In genomic region chr2:180563296-180563695, GRCm38 (mm10) we compare ENCODE assay signal across 20 mouse cellular contexts. TPM values are rescaled to one million over a fixed set of nuclear protein-coding genes. Genes with fewer than 3 reads are reported as not detected.
DNase-seq lines count a peak whose midpoint lies in the region; ATAC-seq and TF ChIP-seq lines count a peak whose summit lies in the region.
"Had no signal": no experiment of that assay in that cellular context is flagged by ENCODE, and none has a peak within 500 bp of the region (broad histone marks: within the 10 kb centered on the region; RNA-seq: fewer than 3 reads in every experiment).

No protein-coding gene starts in this region.

- H3K4me1 ChIP-seq in forebrain, postnatal 0 days (ENCODE audit: insufficient read depth), result no peaks in the 10 kb centered on the region
- H3K4me1 ChIP-seq in forebrain, embryonic 10.5 days, result 0 out of 2 replicates have a peak, but pooled peaks cover 3% of the 10 kb centered on the region
- H3K4me1 ChIP-seq in hindbrain, embryonic 14.5 days (replicated peaks; ENCODE audit: control insufficient read depth, insufficient read depth, low read length), result peaks cover 13% of the 10 kb centered on the region; the same call in 1 of the 2 replicates
- peaks cover 4% of the 10 kb centered on the region; the same call in 1 of the 2 replicates for H3K4me1 ChIP-seq in hindbrain, embryonic 16.5 days (ENCODE audit: control insufficient read depth, insufficient read depth, low read depth, low read length)
- peaks cover 15 to 19% of the 10 kb centered on the region in 2 experiments for H3K4me1 ChIP-seq in CH12.LX (ENCODE audit: control insufficient read depth in 1 of 2, insufficient read depth in 2 of 2)
- H3K4me1 ChIP-seq in neural tube, embryonic 14.5 days (ENCODE audit: control insufficient read depth, insufficient read depth, low read length), result peaks cover 8% of the 10 kb centered on the region; the same call in 1 of the 2 replicates
- H3K4me1 ChIP-seq: embryonic facial prominence, embryonic 15.5 days; forebrain, embryonic 12.5 days had no signal

- peak overlapping the region; percentile 50; the same call in 1 of the 2 replicates for H3K27ac ChIP-seq in forebrain, postnatal 0 days (ENCODE audit: low read depth, low read length)
- H3K27ac ChIP-seq in forebrain, embryonic 10.5 days, result no peak overlapping the region
- 0 out of 2 replicates have a peak overlapping the region, but pooled peaks have one; percentile 51 for H3K27ac ChIP-seq in hindbrain, embryonic 14.5 days
- H3K27ac ChIP-seq in hindbrain, embryonic 16.5 days (ENCODE audit: low read depth, low read length), result no peak overlapping the region
- no peak overlapping the region; the same call in 1 of the 2 replicates for H3K27ac ChIP-seq in CH12.LX (ENCODE audit: insufficient read depth, low read depth)
- 0 out of 2 replicates have a peak overlapping the region, but pooled peaks have one; percentile 52 for H3K27ac ChIP-seq in neural tube, embryonic 14.5 days (ENCODE audit: low read depth, low read length)
- H3K27ac ChIP-seq: embryonic facial prominence, embryonic 15.5 days; forebrain, embryonic 12.5 days; heart, embryonic 13.5 days; hindbrain, postnatal 0 days had no signal

- H3K4me2 ChIP-seq in forebrain, postnatal 0 days (ENCODE audit: low read depth), result no peak overlapping the region
- no peak overlapping the region for H3K4me2 ChIP-seq in hindbrain, embryonic 14.5 days (replicated peaks)
- no peak overlapping the region for H3K4me2 ChIP-seq in hindbrain, embryonic 16.5 days (ENCODE audit: low read length)
- peak overlapping the region; percentile 55 for H3K4me2 ChIP-seq in CH12.LX (ENCODE audit: insufficient read depth, low read depth, poor library complexity, severe bottlenecking)
- no peak overlapping the region for H3K4me2 ChIP-seq in neural tube, embryonic 14.5 days (ENCODE audit: low read depth, low read length)
- H3K4me2 ChIP-seq: embryonic facial prominence, embryonic 15.5 days; forebrain, embryonic 12.5 days; heart, embryonic 13.5 days had no signal

- H3K9ac ChIP-seq in forebrain, postnatal 0 days, result no peak overlapping the region
- no peak overlapping the region for H3K9ac ChIP-seq in hindbrain, embryonic 14.5 days
- H3K9ac ChIP-seq in hindbrain, embryonic 16.5 days (ENCODE audit: low read depth, low read length), result no peak overlapping the region
- no peak overlapping the region for H3K9ac ChIP-seq in CH12.LX (ENCODE audit: insufficient read depth, low read depth)
- no peak overlapping the region for H3K9ac ChIP-seq in neural tube, embryonic 14.5 days (replicated peaks; ENCODE audit: low read depth, low read length)
- H3K9ac ChIP-seq: embryonic facial prominence, embryonic 15.5 days; forebrain, embryonic 12.5 days; heart, embryonic 13.5 days had no signal

- H3K36me3 ChIP-seq in forebrain, postnatal 0 days (ENCODE audit: insufficient read depth), result no peaks in the 10 kb centered on the region
- H3K36me3 ChIP-seq in forebrain, embryonic 10.5 days (replicated peaks), result no peaks in the 10 kb centered on the region
- no peaks in the 10 kb centered on the region for H3K36me3 ChIP-seq in hindbrain, embryonic 14.5 days (replicated peaks; ENCODE audit: control insufficient read depth, insufficient read depth)
- H3K36me3 ChIP-seq in hindbrain, embryonic 16.5 days (ENCODE audit: control insufficient read depth, insufficient read depth, low read length), result no peaks in the 10 kb centered on the region
- H3K36me3 ChIP-seq in CH12.LX (replicated peaks in 1 of 2; ENCODE audit: control insufficient read depth in 1 of 2, insufficient read depth in 1 of 2, low read length in 1 of 2), result no peaks in the 10 kb centered on the region
- H3K36me3 ChIP-seq in neural tube, embryonic 14.5 days (ENCODE audit: control insufficient read depth, insufficient read depth, low read length), result no peaks in the 10 kb centered on the region
- H3K36me3 ChIP-seq: embryonic facial prominence, embryonic 15.5 days; forebrain, embryonic 12.5 days; heart, embryonic 13.5 days had no signal

- H3K9me3 ChIP-seq in forebrain, postnatal 0 days (ENCODE audit: low read length), result no peaks in the 10 kb centered on the region
- peaks cover 4% of the 10 kb centered on the region; the same call in 1 of the 2 replicates for H3K9me3 ChIP-seq in forebrain, embryonic 10.5 days
- H3K9me3 ChIP-seq in hindbrain, embryonic 14.5 days (ENCODE audit: control insufficient read depth, low read length), result no peaks in the 10 kb centered on the region
- no peaks in the 10 kb centered on the region for H3K9me3 ChIP-seq in hindbrain, embryonic 16.5 days (ENCODE audit: control insufficient read depth, low read length)
- H3K9me3 ChIP-seq in CH12.LX (replicated peaks; ENCODE audit: low read length), result peaks cover 2% of the 10 kb centered on the region
- H3K9me3 ChIP-seq in neural tube, embryonic 14.5 days (ENCODE audit: control insufficient read depth, low read length), result no peaks in the 10 kb centered on the region
- H3K9me3 ChIP-seq: embryonic facial prominence, embryonic 15.5 days; forebrain, embryonic 12.5 days; heart, embryonic 13.5 days had no signal

- TF ChIP-seq POLR2A in CH12.LX (IDR thresholded peaks at IDR 0.05; ENCODE audit: low read depth, low read length), result no peak

- TF ChIP-seq EP300 in CH12.LX (IDR thresholded peaks at IDR 0.05; ENCODE audit: low read length), result 0 out of 2 replicates have a peak, but pooled peaks have one; percentile 38

- WGBS in forebrain, postnatal 0 days, result 53% methylated on average over 6 of the region's 6 CpGs
- 69% methylated on average over 6 of the region's 6 CpGs for WGBS in forebrain, embryonic 10.5 days
- WGBS in hindbrain, embryonic 14.5 days, result 43% methylated on average over 6 of the region's 6 CpGs
- WGBS in hindbrain, embryonic 16.5 days, result 43% methylated on average over 6 of the region's 6 CpGs
- WGBS in neural tube, embryonic 14.5 days, result 51% methylated on average over 6 of the region's 6 CpGs

- no peak; the same call in 1 of the 2 replicates for ATAC-seq in forebrain, postnatal 0 days
- no peak for ATAC-seq in hindbrain, embryonic 14.5 days (ENCODE audit: low FRiP score)
- ATAC-seq in hindbrain, embryonic 16.5 days, result no peak
- ATAC-seq in neural tube, embryonic 14.5 days (ENCODE audit: low read depth), result no peak; the same call in 1 of the 2 replicates

- DNase-seq in forebrain, postnatal 0 days, result no peak
- no peak for DNase-seq in forebrain, embryonic 10.5 days (ENCODE audit: extremely low spot score, low spot score)
- peak; percentile 34 for DNase-seq in hindbrain, embryonic 14.5 days (ENCODE audit: low spot score)
- DNase-seq in CH12.LX (ENCODE audit: extremely low read depth), result no peak
- DNase-seq in retina, postnatal 1 day, result no peak
- DNase-seq: adrenal gland, adult 2 months; adrenal gland, postnatal 25 days; cerebellum, adult 2 months; cerebellum, postnatal 14 days; embryo, embryonic 11 days; gastrocnemius, postnatal 14 days; heart, postnatal 36 days; kidney, adult 18-20 months had no signal

- dilution Hi-C loops in CH12.LX (cut with MboI; ENCODE audit: extremely low pct_ligation_motif_present, extremely low pct_unique_long_range_greater_than_20kb, low sequenced_read_pairs), result no loop called here

- TF ChIP-seq CTCF in forebrain, postnatal 0 days (IDR thresholded peaks at IDR 0.05; ENCODE audit: low read depth), result no peak
- no peak for TF ChIP-seq CTCF in CH12.LX (conservative IDR thresholded peaks at IDR 0.05 in 1 of 2, IDR thresholded peaks at IDR 0.05 in 1 of 2; ENCODE audit: low read depth in 2 of 2, low read length in 2 of 2)

- no peaks in the 10 kb centered on the region for H3K27me3 ChIP-seq in forebrain, postnatal 0 days (ENCODE audit: insufficient read depth, low read length)
- H3K27me3 ChIP-seq in forebrain, embryonic 10.5 days (ENCODE audit: poor library complexity, severe bottlenecking), result peaks cover 14% of the 10 kb centered on the region; the same call in 1 of the 2 replicates
- no peaks in the 10 kb centered on the region for H3K27me3 ChIP-seq in hindbrain, embryonic 14.5 days (ENCODE audit: control insufficient read depth, insufficient read depth, low read length)
- H3K27me3 ChIP-seq in hindbrain, embryonic 16.5 days (replicated peaks; ENCODE audit: control insufficient read depth, insufficient read depth, low read length), result no peaks in the 10 kb centered on the region
- H3K27me3 ChIP-seq in CH12.LX (replicated peaks), result no peaks in the 10 kb centered on the region
- no peaks in the 10 kb centered on the region for H3K27me3 ChIP-seq in neural tube, embryonic 14.5 days (ENCODE audit: control insufficient read depth, insufficient read depth, low read length)
- H3K27me3 ChIP-seq: embryonic facial prominence, embryonic 15.5 days had no signal

- no peaks in the 10 kb centered on the region for H3K79me2 ChIP-seq in CH12.LX (replicated peaks; ENCODE audit: control insufficient read depth, extremely low read depth, insufficient read depth, poor library complexity, severe bottlenecking)

- in situ Hi-C loops in CH12.LX (cut with MboI; ENCODE audit: low pct_ligation_motif_present, low pct_unique_long_range_greater_than_20kb, low sequenced_read_pairs), result no loop called here

- no peak for TF ChIP-seq RAD21 in CH12.LX (IDR thresholded peaks at IDR 0.05; ENCODE audit: low read depth, low read length)

- H3K4me3 ChIP-seq in forebrain, postnatal 0 days (ENCODE audit: low read depth, low read length), result no peak overlapping the region
- no peak overlapping the region for H3K4me3 ChIP-seq in forebrain, embryonic 10.5 days
- no peak overlapping the region for H3K4me3 ChIP-seq in hindbrain, embryonic 14.5 days (replicated peaks; ENCODE audit: low read length)
- H3K4me3 ChIP-seq in hindbrain, embryonic 16.5 days (ENCODE audit: low read length), result no peak overlapping the region
- no peak overlapping the region for H3K4me3 ChIP-seq in CH12.LX (replicated peaks in 1 of 3; ENCODE audit: low read depth in 2 of 3, low read length in 2 of 3, poor library complexity in 1 of 3)
- H3K4me3 ChIP-seq in neural tube, embryonic 14.5 days (ENCODE audit: low read depth, low read length), result no peak overlapping the region
- H3K4me3 ChIP-seq: embryonic facial prominence, embryonic 15.5 days; forebrain, embryonic 12.5 days; heart, embryonic 13.5 days had no signal

RNA-seq across cellular contexts. Expression of gene Mrgbp, which starts 17.8 kb away (rescaled TPM):
- total RNA-seq in forebrain, postnatal 0 days (2014; rRNA removed), result 55.0 and 63.2 TPM in 2 replicates
- polyA plus RNA-seq in forebrain, postnatal 0 days (2015; fragmentation: Nextera tagmentation; extraction: Ambion mirVana), result 31.8 and 34.2 TPM in 2 replicates
- 41.1 and 44.3 TPM in 2 replicates for polyA plus RNA-seq in forebrain, embryonic 10.5 days (2016; fragmentation: Nextera tagmentation; extraction: Ambion mirVana)
- polyA plus RNA-seq in hindbrain, embryonic 14.5 days (2014; fragmentation: Nextera tagmentation; extraction: Ambion mirVana), result 35.4 and 38.2 TPM in 2 replicates
- polyA plus RNA-seq in hindbrain, embryonic 16.5 days (2015; fragmentation: Nextera tagmentation; extraction: Ambion mirVana), result 36.8 and 38.1 TPM in 2 replicates
- total RNA-seq in CH12.LX (2012; rRNA removed) (31.2 and 39.7 TPM in 2 replicates), CH12.LX (2014; rRNA removed) (64.6 and 65.5 TPM in 2 replicates)
- 47.5 and 54.6 TPM in 2 replicates for polyA plus RNA-seq in CH12.LX (2012; ENCODE audit: insufficient read length, low read depth)
- polyA plus RNA-seq in neural tube, embryonic 14.5 days (2014; fragmentation: Nextera tagmentation; extraction: Ambion mirVana), result 40.0 and 41.8 TPM in 2 replicates

RNA-seq across cellular contexts. Expression of gene Ogfr, which starts 25.7 kb away (rescaled TPM):
- 116 and 127 TPM in 2 replicates for total RNA-seq in forebrain, postnatal 0 days (2014; rRNA removed)
- 84.7 and 86.0 TPM in 2 replicates for polyA plus RNA-seq in forebrain, postnatal 0 days (2015; fragmentation: Nextera tagmentation; extraction: Ambion mirVana)
- 103 and 104 TPM in 2 replicates for polyA plus RNA-seq in forebrain, embryonic 10.5 days (2016; fragmentation: Nextera tagmentation; extraction: Ambion mirVana)
- 88.4 and 90.2 TPM in 2 replicates for polyA plus RNA-seq in hindbrain, embryonic 14.5 days (2014; fragmentation: Nextera tagmentation; extraction: Ambion mirVana)
- polyA plus RNA-seq in hindbrain, embryonic 16.5 days (2015; fragmentation: Nextera tagmentation; extraction: Ambion mirVana), result 82.2 and 83.4 TPM in 2 replicates
- total RNA-seq in CH12.LX (2012; rRNA removed) (79.1 and 79.8 TPM in 2 replicates), CH12.LX (2014; rRNA removed) (57.3 and 58.3 TPM in 2 replicates)
- 67.0 and 82.9 TPM in 2 replicates for polyA plus RNA-seq in CH12.LX (2012; ENCODE audit: insufficient read length, low read depth)
- polyA plus RNA-seq in neural tube, embryonic 14.5 days (2014; fragmentation: Nextera tagmentation; extraction: Ambion mirVana), result 87.9 and 92.3 TPM in 2 replicates

RNA-seq across cellular contexts. Expression of gene Col9a3, which starts 34.3 kb away (rescaled TPM):
- 42.4 and 47.9 TPM in 2 replicates for total RNA-seq in forebrain, postnatal 0 days (2014; rRNA removed)
- 46.8 and 49.5 TPM in 2 replicates for polyA plus RNA-seq in forebrain, postnatal 0 days (2015; fragmentation: Nextera tagmentation; extraction: Ambion mirVana)
- polyA plus RNA-seq in forebrain, embryonic 10.5 days (2016; fragmentation: Nextera tagmentation; extraction: Ambion mirVana), result 3.6 and 3.7 TPM in 2 replicates
- polyA plus RNA-seq in hindbrain, embryonic 14.5 days (2014; fragmentation: Nextera tagmentation; extraction: Ambion mirVana), result 61.4 and 65.7 TPM in 2 replicates
- polyA plus RNA-seq in hindbrain, embryonic 16.5 days (2015; fragmentation: Nextera tagmentation; extraction: Ambion mirVana), result 92.8 and 93.2 TPM in 2 replicates
- total RNA-seq in CH12.LX (2012; rRNA removed) (1.9 and 2.0 TPM in 2 replicates), CH12.LX (2014; rRNA removed) (0.56 and 0.57 TPM in 2 replicates)
- polyA plus RNA-seq in CH12.LX (2012; ENCODE audit: insufficient read length, low read depth), result 0.87 and 2.1 TPM in 2 replicates
- 53.2 and 55.7 TPM in 2 replicates for polyA plus RNA-seq in neural tube, embryonic 14.5 days (2014; fragmentation: Nextera tagmentation; extraction: Ambion mirVana)
- total RNA-seq: common myeloid progenitor, adult 5-6 weeks had no signal

Comparison
In these comparisons a context has a peak if more than half of its experiments do, and no peak if none do; other contexts are left out.
1. H3K27ac ChIP-seq: peak in forebrain, postnatal 0 days (single experiment), hindbrain, embryonic 14.5 days (single experiment) and neural tube, embryonic 14.5 days (single experiment); none in forebrain, embryonic 10.5 days (single experiment), hindbrain, embryonic 16.5 days (single experiment) and CH12.LX (single experiment).
2. RNA of gene Col9a3, which starts 34.3 kb away (polyA plus RNA-seq): 92.8 to 93.2 TPM in hindbrain, embryonic 16.5 days, 61.4 to 65.7 TPM in hindbrain, embryonic 14.5 days, 53.2 to 55.7 TPM in neural tube, embryonic 14.5 days and 46.8 to 49.5 TPM in forebrain, postnatal 0 days; 3.6 to 3.7 TPM in forebrain, embryonic 10.5 days and 0.87 to 2.1 TPM in CH12.LX; every median in the first group is over 10 times any median in the second.